Comparison of ENCODE assay signal across 15 mouse cellular contexts in genomic region chr2:72147695-72148094, GRCm38 (mm10).
"Had no signal": no experiment of that assay in that cellular context is flagged by ENCODE, and none has a peak within 500 bp of the region (broad histone marks: within the 10 kb centered on the region; RNA-seq: fewer than 3 reads in every experiment).

No protein-coding gene starts in this region.

- DNase-seq: liver, embryonic 13.5 days; liver, postnatal 0 days; lung, adult 2 months; lung, postnatal 14 days; lung, postnatal 36 days; right cerebral cortex, adult 18-20 months; right cerebral cortex, postnatal 25 days; right cerebral cortex, postnatal 4 days; spleen, adult 18-20 months; thymus, adult 18-20 months; thymus, postnatal 25 days; thymus, postnatal 4 days had no signal

- ATAC-seq: liver, postnatal 0 days; lung, postnatal 0 days; midbrain, embryonic 13.5 days; midbrain, embryonic 15.5 days had no signal
